Mouse (Mus musculus): ENCODE results near the gene Npcd.
A peak's percentile ranks its signal among the peaks of the same experiment; 100 is the strongest.

GRCm38 (mm10) chr15:79883352-79883822, 49.4 kb upstream of the Npcd start:
- TF ChIP-seq CTCF (IDR thresholded peaks at IDR 0.05; ENCODE audit: low read depth, low read length), result peak; percentile 61
- TF ChIP-seq EP300 (IDR thresholded peaks at IDR 0.05; ENCODE audit: insufficient read depth, low read depth, low read length), result no peak
- no peak for TF ChIP-seq POLR2A (IDR thresholded peaks at IDR 0.05; ENCODE audit: insufficient read depth, low read length)
